Comparison of ENCODE assay signal across 7 mouse cellular contexts in the genomic region with DNA sequence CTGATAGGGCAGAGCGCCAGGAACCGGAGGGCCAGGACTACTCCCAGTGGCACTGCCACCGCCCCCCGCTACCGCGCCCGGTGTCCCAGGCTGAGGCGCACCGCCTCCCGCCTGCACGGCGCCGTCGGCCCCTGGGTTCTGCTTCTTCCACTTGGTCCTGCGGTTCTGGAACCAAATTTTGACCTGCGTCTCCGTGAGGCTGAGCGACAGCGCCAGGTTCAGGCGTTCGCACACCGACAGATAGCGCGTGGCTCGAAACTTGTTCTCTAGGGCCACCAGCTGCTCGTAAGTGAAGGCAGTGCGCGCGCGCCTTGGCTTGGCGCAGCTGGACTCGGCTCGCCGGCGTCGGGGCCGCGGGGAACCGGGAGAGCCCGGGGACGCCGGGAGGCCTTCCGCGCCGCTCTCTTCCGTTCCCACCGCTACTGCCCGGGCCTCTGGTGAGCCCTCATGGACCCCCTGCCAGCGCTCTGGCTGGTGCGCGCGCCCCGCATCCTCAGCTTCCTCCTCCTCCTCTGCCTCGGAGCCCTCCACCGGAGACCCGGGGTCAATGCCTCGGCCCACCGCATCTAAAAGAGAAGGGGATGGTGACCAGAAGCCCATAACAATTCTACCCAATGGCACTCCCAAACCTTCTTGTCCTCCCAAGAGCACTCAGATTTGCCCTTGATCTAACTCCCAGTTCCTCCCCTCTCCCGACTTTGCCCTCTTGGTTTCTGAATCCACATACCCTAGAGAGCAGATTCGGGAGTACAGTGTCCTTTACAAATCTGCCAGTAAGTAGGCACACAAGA. TPM values are rescaled to one million over a fixed set of nuclear protein-coding genes. Genes with fewer than 3 reads are reported as not detected.
DNase-seq lines count a peak whose midpoint lies in the region; ATAC-seq and TF ChIP-seq lines count a peak whose summit lies in the region.

No protein-coding gene starts in this region.

- peak overlapping the region; percentile 32 for H3K9ac ChIP-seq in embryonic facial prominence, embryonic 12.5 days
- 0 out of 2 replicates have a peak overlapping the region, but pooled peaks have one; percentile 22 for H3K9ac ChIP-seq in intestine, embryonic 14.5 days (ENCODE audit: low read length)

- H3K27ac ChIP-seq in testis, adult 2 months (ENCODE audit: control insufficient read depth, insufficient read depth, low read depth, low read length): no peak overlapping the region
- no peak overlapping the region for H3K27ac ChIP-seq in embryonic facial prominence, embryonic 12.5 days
- no peak overlapping the region for H3K27ac ChIP-seq in intestine, embryonic 14.5 days (ENCODE audit: low read depth)

- H3K4me2 ChIP-seq in embryonic facial prominence, embryonic 12.5 days (replicated peaks): peak overlapping the region; percentile 87
- peak overlapping the region; percentile 83 for H3K4me2 ChIP-seq in intestine, embryonic 14.5 days (ENCODE audit: low read length)

- under 1% methylated on average over 51 of the region's 60 CpGs for WGBS in embryonic facial prominence, embryonic 12.5 days
- WGBS in intestine, embryonic 14.5 days: under 1% methylated on average over 59 of the region's 60 CpGs

- intact Hi-C loops in left cerebral cortex, postnatal 4 days (cut with DNase I): no loop called here

- no peak for TF ChIP-seq CTCF in testis, adult 2 months (IDR thresholded peaks at IDR 0.05; ENCODE audit: control insufficient read depth, insufficient read depth, insufficient replicate concordance, low read depth, low read length)

- no peaks in the 10 kb centered on the region for H3K36me3 ChIP-seq in testis, adult 2 months (ENCODE audit: control insufficient read depth, insufficient read depth, low read length)
- no peaks in the 10 kb centered on the region for H3K36me3 ChIP-seq in embryonic facial prominence, embryonic 12.5 days
- no peaks in the 10 kb centered on the region for H3K36me3 ChIP-seq in intestine, embryonic 14.5 days (ENCODE audit: control insufficient read depth, insufficient read depth, low read length)

- peak overlapping the region; percentile 60 for H3K4me3 ChIP-seq in testis, adult 2 months (ENCODE audit: control insufficient read depth, low read depth, low read length)
- H3K4me3 ChIP-seq in embryonic facial prominence, embryonic 12.5 days: peak overlapping the region; percentile 44
- H3K4me3 ChIP-seq in intestine, embryonic 14.5 days (ENCODE audit: low read depth, low read length): peak overlapping the region; percentile 47

- TF ChIP-seq POLR2A in testis, adult 2 months (IDR thresholded peaks at IDR 0.05; ENCODE audit: control insufficient read depth, low read depth, low read length): no peak

- H3K27me3 ChIP-seq in testis, adult 2 months (ENCODE audit: control insufficient read depth, insufficient read depth, low read length): no peaks in the 10 kb centered on the region
- H3K27me3 ChIP-seq in embryonic facial prominence, embryonic 12.5 days: peaks cover 84% of the 10 kb centered on the region
- peaks cover 77% of the 10 kb centered on the region for H3K27me3 ChIP-seq in intestine, embryonic 14.5 days (replicated peaks; ENCODE audit: control insufficient read depth, insufficient read depth, low read length)

- no peak for ATAC-seq in embryonic facial prominence, embryonic 12.5 days (ENCODE audit: insufficient number of reproducible peaks, insufficient read depth, low FRiP score, low TSS enrichment)
- ATAC-seq in intestine, embryonic 14.5 days (replicated peaks; ENCODE audit: low FRiP score, low TSS enrichment, low read depth): peak; percentile 51; the same call in 1 of the 2 replicates

- no peaks in the 10 kb centered on the region for H3K9me3 ChIP-seq in embryonic facial prominence, embryonic 12.5 days
- H3K9me3 ChIP-seq in intestine, embryonic 14.5 days (ENCODE audit: control insufficient read depth, low read length): no peaks in the 10 kb centered on the region

- H3K4me1 ChIP-seq in testis, adult 2 months (ENCODE audit: control insufficient read depth, insufficient read depth, low read length): peaks cover 16% of the 10 kb centered on the region
- peaks cover 30% of the 10 kb centered on the region for H3K4me1 ChIP-seq in embryonic facial prominence, embryonic 12.5 days
- 0 out of 2 replicates have a peak, but pooled peaks cover 12% of the 10 kb centered on the region for H3K4me1 ChIP-seq in intestine, embryonic 14.5 days (replicated peaks; ENCODE audit: control insufficient read depth, insufficient read depth, low read length)

- DNase-seq in testis, postnatal 14 days (ENCODE audit: low spot score): no peak
- DNase-seq in intestine, embryonic 14.5 days (ENCODE audit: low spot score): peak; percentile 75
- peak; percentile 47 for DNase-seq in mesoderm, embryonic 11.5 days (ENCODE audit: low read depth, low spot score)
- no peak for DNase-seq in urinary bladder, adult 18-20 months (ENCODE audit: low spot score in 2 of 2)
- no peak for DNase-seq in left cerebral cortex, postnatal 4 days

RNA-seq across cellular contexts. Expression of gene Nkx1-2, which starts 2.0 kb away (rescaled TPM):
- polyA plus RNA-seq in testis, adult 2 months (2012; rRNA removed): 0.15 and 0.17 TPM in 2 replicates
- polyA plus RNA-seq in embryonic facial prominence, embryonic 12.5 days (2016; fragmentation: Nextera tagmentation; extraction: Ambion mirVana): 0.06 and 0.15 TPM in 2 replicates
- 0.26 and 0.48 TPM in 2 replicates for polyA plus RNA-seq in intestine, embryonic 14.5 days (2014; fragmentation: Nextera tagmentation; extraction: Ambion mirVana)
- not detected for total RNA-seq in left cerebral cortex, postnatal 4 days (2021)

RNA-seq across cellular contexts. Expression of gene Lhpp, which starts 13.0 kb away (rescaled TPM):
- 6.4 and 7.3 TPM in 2 replicates for polyA plus RNA-seq in testis, adult 2 months (2012; rRNA removed)
- polyA plus RNA-seq in embryonic facial prominence, embryonic 12.5 days (2016; fragmentation: Nextera tagmentation; extraction: Ambion mirVana): 16.2 and 17.8 TPM in 2 replicates
- 39.8 and 42.3 TPM in 2 replicates for polyA plus RNA-seq in intestine, embryonic 14.5 days (2014; fragmentation: Nextera tagmentation; extraction: Ambion mirVana)
- total RNA-seq in left cerebral cortex, postnatal 4 days (2021): 10 to 100 TPM; 34.6 TPM

RNA-seq across cellular contexts. Expression of gene Oat, which starts 21.2 kb away (rescaled TPM):
- 32.3 and 32.7 TPM in 2 replicates for polyA plus RNA-seq in testis, adult 2 months (2012; rRNA removed)
- polyA plus RNA-seq in embryonic facial prominence, embryonic 12.5 days (2016; fragmentation: Nextera tagmentation; extraction: Ambion mirVana): 157 and 159 TPM in 2 replicates
- polyA plus RNA-seq in intestine, embryonic 14.5 days (2014; fragmentation: Nextera tagmentation; extraction: Ambion mirVana): 873 and 898 TPM in 2 replicates
- total RNA-seq in left cerebral cortex, postnatal 4 days (2021): 10 to 100 TPM; 65.5 to 68.2 TPM

Comparison
In these comparisons a context has a peak if more than half of its experiments do, and no peak if none do; other contexts are left out.
1. DNase-seq: peak in intestine, embryonic 14.5 days (single experiment) and mesoderm, embryonic 11.5 days (single experiment); none in testis, postnatal 14 days (single experiment), urinary bladder, adult 18-20 months (0 of 2) and left cerebral cortex, postnatal 4 days (single experiment).
2. Peak in every context shown above with its lines, with median percentiles within 50 percentile points of each other: H3K4me3 ChIP-seq.